Mouse (Mus musculus) spleen, postnatal 4 days (tissue): ENCODE measurements around the gene Adamtsl4.

ENCODE experiments used
- DNase-seq, 2 experiments: peaks; one replicate each; pipeline ENCODE4 v3.0.0; 2022; ENCODE audit warnings: low spot score in 2 of 2

Gene Adamtsl4

GRCm38 (mm10) chr3:95635636-95636035 is 52.1 kb downstream of the Adamtsl4 start:
- DNase-seq: no peak

- DNase-seq: no peak
Measured at GRCm38 (mm10) chr3:95632648-95633588, 54.8 kb downstream of the Adamtsl4 start.

DNA sequence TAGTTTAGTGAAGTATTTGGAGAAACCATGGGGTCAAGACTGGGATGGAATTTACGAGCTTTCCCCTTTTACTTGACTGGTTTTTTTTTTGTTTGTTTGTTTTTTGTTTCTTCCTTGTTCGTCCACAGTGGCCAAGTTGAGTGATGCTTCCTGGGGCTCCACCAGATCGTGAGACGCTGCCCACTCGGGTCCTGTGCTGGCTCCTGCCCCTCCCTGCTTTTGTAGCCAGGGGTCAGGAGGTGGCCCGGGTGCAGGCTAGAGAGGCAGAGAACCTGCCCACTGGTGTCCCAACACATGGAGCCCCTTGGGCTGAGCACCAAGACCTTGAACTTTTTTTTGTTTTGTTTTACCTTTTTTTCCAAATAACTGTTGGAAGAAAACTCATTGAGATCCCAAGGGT is 56.4 kb downstream of the Adamtsl4 start:
- DNase-seq: no peak

DNA sequence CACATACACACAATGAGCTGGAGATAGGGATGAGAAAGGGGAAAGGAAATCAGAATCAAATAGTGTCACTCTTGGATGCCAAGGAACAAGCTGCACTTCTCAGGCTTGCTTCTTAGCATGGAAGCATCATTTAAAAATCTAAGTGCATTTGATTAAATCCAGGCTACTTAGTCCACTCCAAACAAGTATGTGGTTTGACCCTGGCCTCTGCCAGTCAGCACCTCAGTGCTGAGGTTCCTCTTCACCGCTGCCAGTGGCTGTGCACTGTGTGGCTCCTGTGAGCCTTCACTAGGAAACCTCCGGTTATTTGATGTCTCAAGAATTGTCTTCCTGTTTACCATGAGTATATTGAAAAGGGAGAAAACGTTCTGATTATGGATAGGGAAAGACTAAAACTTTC is 56.9 kb downstream of the Adamtsl4 start:
- no peak for DNase-seq

DNA sequence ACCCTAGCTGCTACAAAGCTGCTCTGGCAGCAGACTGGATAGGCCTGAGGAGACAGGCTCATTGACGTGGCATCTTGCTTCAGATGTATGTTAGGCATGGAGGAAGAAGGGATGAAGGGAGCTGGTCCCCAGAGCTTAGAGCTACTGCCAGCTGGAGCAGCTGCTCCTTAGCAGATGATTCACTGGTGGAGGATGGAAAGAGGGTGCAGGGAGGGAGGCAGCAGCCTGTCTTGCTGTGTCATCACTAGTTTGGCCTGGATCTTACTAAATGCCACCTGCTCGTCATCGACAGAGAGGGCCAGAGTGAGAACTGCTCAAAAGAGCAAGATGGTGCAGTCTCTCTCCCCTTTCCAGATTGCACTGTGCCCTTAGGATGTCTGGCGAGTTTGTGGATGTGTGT is 58.0 kb downstream of the Adamtsl4 start:
- DNase-seq: no peak

DNA sequence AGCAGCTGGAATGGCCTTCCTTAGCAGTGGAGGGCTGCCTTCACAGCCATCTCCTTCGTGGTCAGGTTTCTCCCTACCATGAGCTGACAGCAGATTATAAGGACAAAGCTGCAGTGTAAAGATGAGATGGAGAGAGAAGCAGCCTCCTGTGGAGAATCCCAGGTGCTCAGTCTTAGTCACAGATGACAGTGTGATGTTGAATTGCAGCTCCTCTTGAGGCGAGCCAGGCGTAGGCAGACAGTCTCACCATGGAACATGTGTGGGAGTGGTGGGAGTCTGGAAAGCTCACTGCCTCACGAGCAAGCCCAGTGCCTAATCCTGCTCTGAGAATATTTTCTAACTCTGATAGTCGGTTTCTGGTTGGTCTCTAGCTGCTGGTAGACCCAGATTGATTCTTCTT is 60.0 kb downstream of the Adamtsl4 start:
- DNase-seq: no peak
